Mouse (Mus musculus) naive thymus-derived CD4-positive, alpha-beta T cell, adult 2 months (primary cell): ENCODE results near the gene A730061H03Rik.

ENCODE experiments used
- DNase-seq: peaks from one replicate; pipeline ENCODE4 v3.0.0-alpha.2; 2011; ENCODE audit warnings: low read depth

A730061H03Rik gene

DNA sequence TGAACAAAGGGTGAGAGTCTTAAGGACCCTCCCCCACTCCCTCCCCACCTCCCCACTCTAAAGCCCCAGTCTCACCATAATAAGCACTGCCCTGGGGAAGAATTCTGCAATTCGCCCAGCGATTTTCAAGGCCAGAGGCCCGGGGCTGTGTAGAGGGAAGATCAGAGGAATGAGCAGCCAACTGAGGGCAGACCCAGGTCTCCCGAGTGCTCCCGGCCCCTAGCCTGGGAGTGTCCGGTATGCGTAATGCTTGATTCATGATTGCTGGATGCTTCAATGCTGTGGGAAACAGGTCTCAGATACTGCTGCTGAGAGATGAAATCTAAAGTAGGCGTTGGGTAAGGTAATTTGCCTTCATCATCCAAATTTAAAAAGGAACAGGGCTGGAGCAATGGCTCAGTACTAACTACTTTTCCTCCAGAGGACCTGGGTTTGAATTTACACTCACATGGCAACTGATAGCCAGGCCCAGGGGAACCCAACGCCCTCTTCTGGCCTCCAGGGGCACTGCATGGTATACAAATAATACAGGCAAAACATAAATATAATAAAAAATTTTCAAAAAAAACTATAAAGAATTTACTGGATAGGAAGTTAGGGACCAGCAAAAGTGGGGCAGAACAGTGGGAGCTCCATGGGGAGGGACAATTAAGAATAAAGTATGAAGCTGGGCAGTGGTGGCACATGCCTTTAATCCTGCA, 21.9 kb upstream of the A730061H03Rik start:
- peak; percentile 48 for DNase-seq

- DNase-seq = no peak
Measured at GRCm38 (mm10) chr14:55580731-55581130, 20.5 kb upstream of the A730061H03Rik start.

DNA sequence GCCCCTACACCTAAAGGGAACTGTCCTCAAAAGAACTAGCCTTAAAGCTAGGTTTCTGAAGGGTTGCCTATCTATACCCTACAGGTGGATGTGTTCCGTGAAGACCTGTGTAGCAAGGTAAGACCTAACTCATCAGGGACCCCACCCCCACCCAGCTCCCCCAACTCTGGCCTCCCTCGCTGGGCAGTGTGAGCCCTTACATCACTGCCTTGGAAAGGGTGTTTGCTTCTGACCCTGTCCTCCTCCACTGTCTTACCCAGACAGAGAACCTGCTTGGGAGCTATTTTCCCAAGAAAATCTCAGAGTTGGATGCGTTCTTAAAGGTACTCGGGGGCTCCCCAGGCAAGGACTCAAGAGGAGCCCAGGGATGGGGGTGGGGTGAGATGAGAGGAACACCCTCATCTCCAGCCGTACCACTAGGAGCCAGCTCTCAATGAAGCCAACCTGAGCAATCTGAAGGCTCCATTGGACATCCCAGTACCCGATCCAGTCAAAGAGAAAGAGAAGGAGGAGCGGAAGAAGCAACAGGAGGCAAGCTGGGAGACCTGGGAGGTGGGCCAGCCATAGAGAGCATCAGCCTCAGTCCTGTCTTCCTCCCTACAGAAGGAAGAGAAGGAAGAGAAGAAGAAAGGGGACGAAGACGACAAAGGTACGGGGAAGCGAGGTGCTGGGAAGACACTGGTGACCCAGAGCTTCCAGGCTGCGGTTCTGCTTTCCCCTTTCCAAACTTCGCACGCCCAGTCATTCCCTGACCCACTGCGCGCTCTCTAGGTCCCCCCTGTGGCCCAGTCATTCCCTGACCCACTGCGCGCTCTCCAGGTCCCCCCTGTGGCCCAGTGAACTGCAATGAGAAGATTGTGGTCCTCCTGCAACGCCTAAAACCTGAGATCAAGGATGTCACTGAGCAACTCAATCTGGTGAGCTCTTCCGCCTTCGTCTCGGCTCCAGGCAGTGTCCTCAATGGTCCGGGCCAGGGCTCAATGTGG, 19.6 kb upstream of the A730061H03Rik start:
- no peak for DNase-seq

DNA sequence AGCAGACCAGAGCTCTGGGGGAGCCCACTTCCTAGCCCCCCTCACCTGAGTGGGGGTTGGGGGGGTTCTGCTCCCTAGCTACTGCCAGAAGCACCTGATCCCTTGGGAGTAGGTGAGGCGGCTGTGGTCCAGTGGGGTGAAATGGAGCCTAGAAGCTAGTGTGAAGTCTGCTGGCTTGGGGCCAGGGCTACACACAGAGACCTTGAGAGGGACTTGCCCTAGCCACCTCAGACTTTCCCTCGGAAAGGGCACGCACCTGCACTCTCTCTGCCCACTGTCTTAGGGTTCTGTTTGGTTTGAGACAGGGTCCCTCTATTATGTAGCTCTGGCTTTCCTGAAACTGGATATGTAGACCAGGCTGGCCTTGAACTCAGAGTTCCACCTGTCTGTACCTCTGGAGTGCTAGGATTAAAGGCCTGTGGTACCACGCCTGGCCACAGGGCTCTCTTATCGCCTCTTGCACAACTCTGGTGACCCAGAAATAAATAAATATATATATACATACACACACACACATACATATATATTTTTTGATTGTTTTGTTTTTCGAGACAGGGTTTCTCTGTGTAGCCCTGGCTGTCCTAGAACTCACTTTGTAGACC, 18.6 kb upstream of the A730061H03Rik start:
- peak; percentile 64 for DNase-seq

DNA sequence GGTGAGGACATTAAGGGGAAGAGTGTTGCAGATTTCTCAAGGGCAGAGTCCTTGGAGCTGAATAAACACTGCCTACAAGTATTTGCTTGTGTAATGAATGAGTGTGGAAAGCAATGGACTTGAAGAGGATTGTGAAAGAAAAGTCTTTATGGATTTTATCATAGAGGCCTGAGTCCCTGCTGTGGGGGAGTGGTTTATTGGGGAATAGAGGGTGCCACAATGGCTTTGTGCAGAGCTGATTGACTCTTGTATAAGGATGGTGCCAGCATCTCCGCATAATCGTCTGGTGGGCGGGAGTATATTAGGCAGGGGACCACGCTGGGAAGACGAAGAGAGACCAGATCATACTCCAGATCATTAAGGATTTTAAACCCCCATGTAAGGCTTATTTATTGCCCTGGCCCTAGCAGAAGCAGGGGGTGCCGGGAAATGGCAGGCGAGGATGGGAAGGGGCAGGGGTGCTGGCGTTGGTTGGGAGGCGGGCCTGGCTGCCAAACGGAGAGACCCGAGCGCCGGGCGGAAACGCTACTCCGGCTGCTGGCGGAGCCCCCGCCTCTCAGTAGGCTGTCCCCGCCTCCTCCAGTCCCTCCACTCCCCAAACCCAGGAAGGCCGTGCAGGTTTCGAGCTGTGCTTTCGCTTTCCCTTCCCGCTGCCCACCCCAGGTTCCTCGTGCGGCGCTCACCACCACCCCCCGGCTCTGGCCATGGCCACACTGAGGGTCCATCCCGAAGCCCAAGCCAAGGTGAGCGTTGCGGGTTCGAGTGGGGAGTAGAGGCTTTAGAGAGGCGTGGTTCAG, 17.9 kb upstream of the A730061H03Rik start, which contains the start of gene Psme1:
Psme1 (plus strand) TSS at position 253 of the 797 bp plus-strand sequence.
- DNase-seq = peak; percentile 85

GRCm38 (mm10) chr14:55576376-55576775, 16.2 kb upstream of the A730061H03Rik start:
- DNase-seq = no peak

DNA sequence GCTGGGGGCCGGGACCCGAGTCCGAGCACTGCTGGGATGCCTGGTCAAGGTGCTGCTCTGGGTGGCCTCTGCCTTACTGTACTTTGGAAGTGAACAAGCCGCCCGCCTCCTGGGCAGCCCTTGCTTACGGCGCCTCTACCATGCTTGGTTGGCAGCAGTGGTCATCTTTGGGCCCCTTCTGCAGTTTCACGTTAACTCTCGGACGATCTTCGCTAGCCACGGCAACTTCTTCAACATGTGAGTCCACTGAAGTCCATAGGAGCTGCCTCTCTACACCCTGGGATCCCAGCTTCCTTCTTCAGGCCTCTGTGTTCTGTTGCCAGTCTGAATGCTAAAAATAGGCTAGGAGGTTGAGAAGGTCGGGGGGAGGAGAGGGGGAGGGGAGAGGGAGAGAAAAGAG, 15.5 kb upstream of the A730061H03Rik start:
- no peak for DNase-seq

DNA sequence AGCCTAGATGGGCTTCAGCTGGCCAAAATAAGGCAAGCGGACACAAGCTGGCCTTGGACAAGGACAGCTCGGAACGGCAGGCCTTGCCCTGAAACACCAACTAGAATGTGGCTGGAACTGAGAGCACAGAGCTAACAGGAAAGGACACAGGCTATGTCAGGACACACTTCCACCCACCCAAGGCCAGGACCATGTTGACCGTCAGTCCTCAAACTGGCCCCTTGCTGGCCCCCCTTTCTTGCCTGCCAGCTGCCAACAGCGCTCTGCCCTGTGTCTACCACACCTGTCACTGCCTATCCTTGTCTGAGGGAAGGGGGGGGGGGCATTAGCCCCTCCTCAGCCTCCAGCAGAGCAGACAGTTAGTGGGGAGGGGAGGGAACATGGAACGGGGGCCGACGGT, 15.1 kb upstream of the A730061H03Rik start, which contains the start of gene Fitm1:
Fitm1 (plus strand) TSS at position 316 of the 400 bp plus-strand sequence.
- DNase-seq = no peak

DNA sequence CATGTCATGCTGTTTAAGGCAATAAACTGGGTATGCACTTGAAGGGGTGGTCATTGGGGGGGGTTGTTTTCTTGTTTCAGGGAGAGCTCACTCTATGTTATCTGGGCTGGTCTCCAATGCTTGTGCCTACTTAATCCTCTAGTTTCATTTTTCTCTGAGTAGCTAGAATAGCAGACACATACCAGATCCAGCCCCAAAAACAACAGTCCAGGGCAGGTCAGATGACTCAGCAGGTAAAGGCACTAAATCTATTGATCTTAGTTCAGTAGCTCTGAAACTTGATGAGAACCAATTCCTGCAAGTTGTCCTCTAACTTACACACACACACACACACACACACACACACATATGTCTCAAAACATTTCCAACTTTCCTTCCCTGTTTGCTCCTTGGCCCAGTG, 11.6 kb upstream of the A730061H03Rik start:
- DNase-seq = no peak

- DNase-seq = no peak
Measured at GRCm38 (mm10) chr14:55570588-55570987, 10.4 kb upstream of the A730061H03Rik start.

GRCm38 (mm10) chr14:55567496-55567895, 7.3 kb upstream of the A730061H03Rik start:
- DNase-seq = no peak

DNA sequence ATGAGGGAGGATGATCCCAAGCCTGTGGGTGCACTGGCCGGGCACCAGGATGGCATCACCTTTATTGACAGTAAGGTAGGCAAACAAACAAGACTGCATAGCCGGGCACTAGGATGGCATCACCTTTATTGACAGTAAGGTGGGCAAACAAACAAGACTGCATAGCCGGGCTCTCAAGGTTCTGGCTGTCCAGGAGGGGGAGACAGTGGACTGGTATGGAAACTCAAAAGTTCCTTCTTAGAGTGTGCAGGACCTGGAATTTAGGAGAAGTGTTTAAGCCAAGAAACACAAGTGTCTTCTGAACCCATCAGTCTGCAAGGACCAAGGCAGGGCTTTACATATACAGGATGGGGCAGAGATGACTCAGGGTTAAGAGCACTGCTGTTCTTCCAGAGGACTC, 5.5 kb upstream of the A730061H03Rik start:
- no peak for DNase-seq

DNA sequence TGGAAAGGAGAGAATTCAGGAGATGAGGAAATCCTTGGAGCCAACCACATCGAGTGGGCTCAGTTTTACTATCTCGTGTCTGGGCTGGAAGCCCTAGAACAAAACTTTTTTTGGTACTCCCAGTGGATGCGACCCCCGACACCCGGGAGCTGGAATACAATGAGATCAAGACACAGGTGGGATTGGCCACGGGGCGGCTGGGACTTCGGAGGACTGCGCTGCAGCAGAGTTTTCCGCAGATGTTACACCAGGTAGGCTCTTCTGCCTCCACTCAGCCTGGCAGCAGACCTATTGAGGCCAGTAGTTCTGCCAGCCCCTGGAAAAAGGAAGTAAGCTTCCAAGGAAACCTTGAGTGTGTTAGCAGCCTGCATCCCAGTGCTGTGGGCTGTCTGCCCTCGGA, 3.0 kb upstream of the A730061H03Rik start:
- DNase-seq = no peak

DNA sequence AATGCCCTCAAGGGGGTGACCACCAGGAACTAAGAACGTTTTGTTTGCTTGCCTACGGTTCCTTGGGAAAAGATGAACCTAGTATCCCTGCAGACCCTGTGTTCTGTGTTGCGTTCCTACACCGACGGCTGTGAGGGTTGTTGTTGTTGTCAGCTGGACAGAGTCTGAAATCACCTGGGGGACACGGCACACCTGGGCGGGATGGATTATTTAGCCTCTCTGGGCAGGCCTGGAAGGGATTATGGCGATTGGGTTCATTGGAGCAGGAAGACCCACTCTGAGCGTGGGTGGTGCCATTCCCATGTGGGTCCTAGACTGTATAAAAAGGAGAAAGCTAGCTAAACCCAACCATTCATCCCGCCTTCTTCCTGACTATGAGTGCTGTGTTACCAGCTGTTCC, 1.7 kb upstream of the A730061H03Rik start:
- DNase-seq = no peak

DNA sequence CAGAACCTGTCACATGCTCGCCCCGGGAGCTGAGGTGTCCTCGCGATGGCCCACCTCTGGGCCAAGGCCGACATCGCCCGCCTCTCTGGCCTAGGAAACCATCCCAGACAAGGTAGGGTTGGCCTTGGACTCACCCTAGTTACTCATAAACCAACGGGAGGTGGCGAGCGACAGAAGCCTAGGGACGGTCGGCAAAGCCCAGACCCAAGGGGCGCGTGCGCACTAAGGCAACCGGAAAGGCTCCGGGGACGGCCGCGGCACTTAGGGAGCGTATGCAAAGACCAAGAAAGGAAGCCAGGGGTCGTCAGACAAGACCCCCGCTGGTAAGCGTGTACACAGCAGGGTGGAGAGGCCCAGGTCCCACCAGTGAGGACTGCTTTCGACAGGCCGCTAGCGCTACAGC, 406 bp downstream of the A730061H03Rik start, which contains the start of gene Dcaf11:
Dcaf11 (plus strand) TSS at position 208 of the 403 bp plus-strand sequence.
- DNase-seq = peak; percentile 91

GRCm38 (mm10) chr14:55558740-55559448, 1.3 kb downstream of the A730061H03Rik start:
- no peak for DNase-seq

- DNase-seq = no peak
Measured at GRCm38 (mm10) chr14:55557587-55557986, 2.6 kb downstream of the A730061H03Rik start.

GRCm38 (mm10) chr14:55557003-55557402, 3.2 kb downstream of the A730061H03Rik start:
- DNase-seq = peak; percentile 80

DNA sequence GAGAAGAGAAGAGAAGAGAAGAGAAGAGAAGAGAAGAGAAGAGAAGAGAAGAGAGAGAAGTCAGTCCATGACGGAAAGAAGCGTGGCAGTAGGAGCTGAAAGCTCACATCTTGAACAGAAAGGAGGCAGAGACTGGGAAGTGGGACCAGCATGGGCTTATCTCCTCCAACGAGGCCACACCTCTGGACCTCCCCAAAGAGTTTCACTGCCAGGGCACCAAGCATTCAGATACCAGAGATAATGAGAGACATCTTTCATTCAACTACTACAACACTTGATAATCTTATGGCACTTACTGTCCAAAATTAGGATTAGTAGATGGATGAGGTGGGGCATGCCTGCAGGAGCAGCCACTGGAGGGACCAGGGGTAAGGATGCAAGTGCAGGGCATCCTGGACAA, 4.4 kb downstream of the A730061H03Rik start:
- no peak for DNase-seq

- DNase-seq = peak; percentile 47
Measured at GRCm38 (mm10) chr14:55554635-55555034, 5.6 kb downstream of the A730061H03Rik start.

DNA sequence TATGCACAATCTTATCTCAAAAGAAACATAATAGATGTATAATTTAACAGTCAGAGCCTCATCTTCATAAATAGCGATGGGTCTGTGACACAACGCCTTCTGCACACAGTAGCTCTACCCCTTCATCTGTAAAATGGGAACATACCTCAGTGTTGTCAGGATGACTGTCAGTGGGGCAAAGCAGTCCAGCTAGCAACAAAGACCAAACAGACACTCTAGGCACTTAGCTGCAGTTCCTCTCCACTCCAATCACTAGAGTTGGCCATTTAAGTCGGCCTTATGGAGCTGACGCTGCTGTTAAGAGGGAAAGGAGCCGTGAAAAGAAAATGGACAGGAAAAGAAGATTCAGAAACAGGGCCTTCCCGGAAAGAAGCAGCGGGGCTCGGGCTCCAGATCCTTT, 8.4 kb downstream of the A730061H03Rik start:
- no peak for DNase-seq
